Mouse (Mus musculus): ENCODE measurements around the gene Kcng1. TPM values are rescaled to one million over a fixed set of nuclear protein-coding genes. Genes with fewer than 3 reads are reported as not detected.
A peak's percentile ranks its signal among the peaks of the same experiment; 100 is the strongest.

Gene Kcng1
- total and polyA plus RNA-seq, 3 experiments: 0.16 TPM; not detected in 2

GRCm38 (mm10) chr2:168256506-168256905 lies 25.0 kb downstream of the Kcng1 start:
- Histone ChIP-seq H3K79me2 (replicated peaks; ENCODE audit: control insufficient read depth, extremely low read depth, insufficient read depth, poor library complexity, severe bottlenecking) (no peaks in the 10 kb centered on the region), H3K4me3 (replicated peaks in 1 of 3; ENCODE audit: low read depth in 2 of 3, low read length in 2 of 3, poor library complexity in 1 of 3) (no peak overlapping the region), H3K4me1 (ENCODE audit: control insufficient read depth in 1 of 2, insufficient read depth in 2 of 2) (peaks cover 10 to 27% of the 10 kb centered on the region in 2 experiments), H3K4me2 (ENCODE audit: insufficient read depth, low read depth, poor library complexity, severe bottlenecking) (no peak overlapping the region), H3K27ac (ENCODE audit: insufficient read depth, low read depth) (no peak overlapping the region), H3K9me3 (replicated peaks; ENCODE audit: low read length) (no peaks in the 10 kb centered on the region), H3K27me3 (replicated peaks) (peaks cover 8% of the 10 kb centered on the region), H3K36me3 (replicated peaks in 1 of 2; ENCODE audit: control insufficient read depth in 1 of 2, insufficient read depth in 1 of 2, low read length in 1 of 2) (no peaks in the 10 kb centered on the region), H3K9ac (ENCODE audit: insufficient read depth, low read depth) (no peak overlapping the region)
- dilution Hi-C loops (cut with MboI; ENCODE audit: extremely low pct_ligation_motif_present, extremely low pct_unique_long_range_greater_than_20kb, low sequenced_read_pairs): no loop called here
- in situ Hi-C loops (cut with MboI; ENCODE audit: low pct_ligation_motif_present, low pct_unique_long_range_greater_than_20kb, low sequenced_read_pairs): loop anchor here (10.0 kb wide), 1 partner anchor 378 kb away; no protein-coding TSS in a partner anchor
- DNase-seq (ENCODE audit: extremely low read depth): no peak
- no peak for TF ChIP-seq UBTF (IDR thresholded peaks at IDR 0.05; ENCODE audit: low read depth, low read length)
- TF ChIP-seq JUN (IDR thresholded peaks at IDR 0.05; ENCODE audit: insufficient read depth, low read depth, low read length): no peak
- no peak for TF ChIP-seq MAZ (IDR thresholded peaks at IDR 0.05; ENCODE audit: low read depth, low read length)
- no peak for TF ChIP-seq IRF4 (IDR thresholded peaks at IDR 0.05; ENCODE audit: low read depth, low read length)
- TF ChIP-seq USF1 (IDR thresholded peaks at IDR 0.05; ENCODE audit: low read depth, low read length): no peak

- no peak for DNase-seq (ENCODE audit: extremely low read depth)
- no peak overlapping the region for H3K4me2 ChIP-seq (ENCODE audit: insufficient read depth, low read depth, poor library complexity, severe bottlenecking)
- no peak overlapping the region for H3K27ac ChIP-seq (ENCODE audit: insufficient read depth, low read depth)
- TF ChIP-seq TBP (conservative IDR thresholded peaks at IDR 0.05; ENCODE audit: low read depth, low read length) (no peak), HCFC1 (IDR thresholded peaks at IDR 0.05; ENCODE audit: low read depth, low read length) (no peak), POLR2A (IDR thresholded peaks at IDR 0.05; ENCODE audit: low read depth, low read length) (no peak), CTCF (conservative IDR thresholded peaks at IDR 0.05 in 1 of 2, IDR thresholded peaks at IDR 0.05 in 1 of 2; ENCODE audit: low read depth in 2 of 2, low read length in 2 of 2) (no peak), ZMIZ1 (IDR thresholded peaks at IDR 0.05; ENCODE audit: low read depth, low read length) (no peak), CHD2 (IDR thresholded peaks at IDR 0.05; ENCODE audit: low read length) (no peak)
- no peak overlapping the region for H3K4me3 ChIP-seq (replicated peaks in 1 of 3; ENCODE audit: low read depth in 2 of 3, low read length in 2 of 3, poor library complexity in 1 of 3)
- H3K27me3 ChIP-seq (replicated peaks): peaks cover 14% of the 10 kb centered on the region
- in situ Hi-C loops (cut with MboI; ENCODE audit: low pct_ligation_motif_present, low pct_unique_long_range_greater_than_20kb, low sequenced_read_pairs): loop anchor here (5.0 to 10.0 kb wide), 2 partner anchors 193 to 381 kb away; no protein-coding TSS in a partner anchor
- peaks cover 10 to 16% of the 10 kb centered on the region in 2 experiments for H3K4me1 ChIP-seq (ENCODE audit: control insufficient read depth in 1 of 2, insufficient read depth in 2 of 2)
- H3K9ac ChIP-seq (ENCODE audit: insufficient read depth, low read depth): no peak overlapping the region
- no peaks in the 10 kb centered on the region for H3K79me2 ChIP-seq (replicated peaks; ENCODE audit: control insufficient read depth, extremely low read depth, insufficient read depth, poor library complexity, severe bottlenecking)
- dilution Hi-C loops (cut with MboI; ENCODE audit: extremely low pct_ligation_motif_present, extremely low pct_unique_long_range_greater_than_20kb, low sequenced_read_pairs): no loop called here
- no peaks in the 10 kb centered on the region for H3K9me3 ChIP-seq (replicated peaks; ENCODE audit: low read length)
- no peaks in the 10 kb centered on the region for H3K36me3 ChIP-seq (replicated peaks in 1 of 2; ENCODE audit: control insufficient read depth in 1 of 2, insufficient read depth in 1 of 2, low read length in 1 of 2)
These were observed 27.7 kb downstream of the Kcng1 start for GRCm38 (mm10) chr2:168253822-168254221.

- DNase-seq (ENCODE audit: extremely low read depth): peak; percentile 58
- no peaks in the 10 kb centered on the region for H3K36me3 ChIP-seq (replicated peaks in 1 of 2; ENCODE audit: control insufficient read depth in 1 of 2, insufficient read depth in 1 of 2, low read length in 1 of 2)
- dilution Hi-C loops (cut with MboI; ENCODE audit: extremely low pct_ligation_motif_present, extremely low pct_unique_long_range_greater_than_20kb, low sequenced_read_pairs) (no loop called here), in situ Hi-C loops (cut with MboI; ENCODE audit: low pct_ligation_motif_present, low pct_unique_long_range_greater_than_20kb, low sequenced_read_pairs) (loop anchor here (5.0 to 10.0 kb wide), 2 partner anchors 195 to 382 kb away; no protein-coding TSS in a partner anchor)
- no peak overlapping the region for H3K4me2 ChIP-seq (ENCODE audit: insufficient read depth, low read depth, poor library complexity, severe bottlenecking)
- TF ChIP-seq USF1 (IDR thresholded peaks at IDR 0.05; ENCODE audit: low read depth, low read length) (peak; percentile 9; the same call in 1 of the 2 replicates), ETS1 (conservative IDR thresholded peaks at IDR 0.05; ENCODE audit: low read depth, low read length) (no peak), CTCF (conservative IDR thresholded peaks at IDR 0.05 in 1 of 2, IDR thresholded peaks at IDR 0.05 in 1 of 2; ENCODE audit: low read depth in 2 of 2, low read length in 2 of 2) (peak; percentile 51 to 77; a peak in 3 of 4 replicates)
- H3K4me3 ChIP-seq (replicated peaks in 1 of 3; ENCODE audit: low read depth in 2 of 3, low read length in 2 of 3, poor library complexity in 1 of 3): no peak overlapping the region
- H3K79me2 ChIP-seq (replicated peaks; ENCODE audit: control insufficient read depth, extremely low read depth, insufficient read depth, poor library complexity, severe bottlenecking): no peaks in the 10 kb centered on the region
- H3K9me3 ChIP-seq (replicated peaks; ENCODE audit: low read length): no peaks in the 10 kb centered on the region
- peaks cover 10 to 14% of the 10 kb centered on the region in 2 experiments for H3K4me1 ChIP-seq (ENCODE audit: control insufficient read depth in 1 of 2, insufficient read depth in 2 of 2)
- H3K27ac ChIP-seq (ENCODE audit: insufficient read depth, low read depth): no peak overlapping the region
- H3K27me3 ChIP-seq (replicated peaks): peaks cover 21% of the 10 kb centered on the region
- no peak overlapping the region for H3K9ac ChIP-seq (ENCODE audit: insufficient read depth, low read depth)
These were observed 28.8 kb downstream of the Kcng1 start for GRCm38 (mm10) chr2:168252639-168253292.

All from CH12.LX (cell line).